Mouse (Mus musculus) hindbrain, postnatal 0 days (tissue): Measurements from ENCODE around the gene Tgfbrap1. TPM values are rescaled to one million over a fixed set of nuclear protein-coding genes. Genes with fewer than 3 reads are reported as not detected.

Experiments
- ATAC-seq: fragments of 200-750 bp; cut with Nextera tagmentation; 2 replicates; pipeline ENCODE4 v1.8.0; 2017; ENCODE audit warnings: mild to moderate bottlenecking, moderate TSS enrichment, moderate library complexity
- DNase-seq: peaks from one replicate; pipeline ENCODE4 v3.0.0-alpha.2; 2015; ENCODE audit warnings: low spot score
- H3K27ac ChIP-seq: fragments of 300-500 bp; sonication (generic); 2 replicates; pipeline ENCODE4 v1.5.1; 2014; ENCODE audit warnings: mild to moderate bottlenecking
- H3K27me3 ChIP-seq: fragments of 300-500 bp; sonication (generic); 2 replicates; pipeline ENCODE4 v1.6.1; 2014; ENCODE audit warnings: low read length, mixed read lengths; ENCODE audit not compliant: insufficient read depth
- H3K36me3 ChIP-seq: fragments of 300-500 bp; sonication (generic); 2 replicates; pipeline ENCODE4 v1.6.1; 2014; ENCODE audit warnings: low read length, mixed read lengths; ENCODE audit not compliant: insufficient read depth
- H3K4me1 ChIP-seq: fragments of 300-500 bp; sonication (generic); 2 replicates; pipeline ENCODE4 v1.6.1; 2014; ENCODE audit warnings: antibody characterized with exemption, low read length, mixed read lengths; ENCODE audit not compliant: insufficient read depth
- H3K4me2 ChIP-seq: fragments of 300-500 bp; sonication (generic); 2 replicates; pipeline ENCODE4 v1.6.1; 2014; ENCODE audit warnings: low read depth, mild to moderate bottlenecking, low read length, moderate library complexity, mixed read lengths
- H3K4me3 ChIP-seq: fragments of 300-500 bp; sonication (generic); 2 replicates; pipeline ENCODE4 v1.5.1; 2014; ENCODE audit warnings: low read length
- H3K9ac ChIP-seq: fragments of 300-500 bp; sonication (generic); replicated peaks from 2 replicates; pipeline ENCODE4 v1.6.1; 2014; ENCODE audit warnings: mild to moderate bottlenecking, low read length, moderate library complexity, mixed read lengths
- H3K9me3 ChIP-seq: fragments of 300-500 bp; sonication (generic); 2 replicates; pipeline ENCODE4 v1.6.1; 2016; ENCODE audit warnings: low read length, mixed read lengths
- CTCF ChIP-seq: IDR thresholded peaks from 2 replicates; pipeline ENCODE4 v1.5.1; 2016; ENCODE audit warnings: antibody characterized with exemption, control low read depth, low read depth
- WGBS: fragments of 180-500 bp; shearing (Covaris S2); extraction: QIAGEN DNeasy Blood & Tissue Kit; methylation state at CpG from one replicate; pipeline ENCODE4 v1.1.7; 2014; 5-methylcytosine and 5-hydroxymethylcytosine counted together
- polyA plus RNA-seq: library from polyadenylated mRNA; unstranded; fragments of >200 nt; fragmentation: Nextera tagmentation; extraction: Ambion mirVana; gene quantifications from 2 replicates; pipeline ENCODE4 v1.2.1, GENCODE M21; 2015
- total RNA-seq: library from RNA; depleted of rRNA; stranded (reverse); fragments of >200 nt; gene quantifications from 2 replicates; pipeline ENCODE4 v1.2.3, GENCODE M21; 2014

The Tgfbrap1 gene
- total and polyA plus RNA-seq, 2 experiments from 2014 or later: 13.6 to 42.1 TPM

DNA sequence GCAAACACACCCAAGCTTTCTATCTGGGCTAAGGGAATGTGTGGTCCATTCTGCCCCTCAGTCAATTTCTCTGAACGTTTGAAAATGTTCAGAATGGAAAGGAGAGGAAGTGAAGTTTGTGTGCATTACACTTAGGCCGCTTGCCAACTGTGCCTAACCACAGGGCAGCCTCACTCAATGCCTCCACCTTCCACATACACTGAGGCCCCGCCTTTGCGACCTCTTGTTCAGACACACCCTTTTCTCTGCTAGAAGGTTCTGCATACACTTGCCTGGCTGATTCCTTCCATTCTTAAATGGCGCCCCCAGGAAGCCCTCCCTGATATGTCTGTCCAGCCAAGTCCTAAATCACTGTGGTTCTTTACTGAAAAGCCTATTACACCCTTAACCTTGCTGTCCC is 27.7 kb downstream of the Tgfbrap1 start:
- 91% methylated on average over 5 of the region's 5 CpGs for WGBS
- no peak overlapping the region for H3K4me2 ChIP-seq
- no peak overlapping the region for H3K27ac ChIP-seq
- peaks cover 35% of the 10 kb centered on the region for H3K36me3 ChIP-seq
- H3K4me1 ChIP-seq: no peaks in the 10 kb centered on the region
- H3K9me3 ChIP-seq: no peaks in the 10 kb centered on the region
- ATAC-seq: no peak
- no peak overlapping the region for H3K4me3 ChIP-seq
- no peak for TF ChIP-seq CTCF
- no peaks in the 10 kb centered on the region for H3K27me3 ChIP-seq
- DNase-seq: no peak
- no peak overlapping the region for H3K9ac ChIP-seq

GRCm38 (mm10) chr1:43067551-43067950 is 30.9 kb downstream of the Tgfbrap1 start:
- Histone ChIP-seq H3K27ac (no peak overlapping the region), H3K4me3 (no peak overlapping the region), H3K4me2 (no peak overlapping the region), H3K4me1 (no peaks in the 10 kb centered on the region), H3K27me3 (no peaks in the 10 kb centered on the region), H3K9me3 (no peaks in the 10 kb centered on the region), H3K36me3 (peaks cover 27% of the 10 kb centered on the region), H3K9ac (no peak overlapping the region)
- no peak for TF ChIP-seq CTCF
- ATAC-seq (no peak), DNase-seq (no peak)
- whole genome bisulfite sequencing: 87% methylated on average over 7 of the region's 7 CpGs

- WGBS: 91% methylated on average over 8 of the region's 8 CpGs
- ATAC-seq: no peak
These were observed 31.9 kb downstream of the Tgfbrap1 start for GRCm38 (mm10) chr1:43066573-43066972.

DNA sequence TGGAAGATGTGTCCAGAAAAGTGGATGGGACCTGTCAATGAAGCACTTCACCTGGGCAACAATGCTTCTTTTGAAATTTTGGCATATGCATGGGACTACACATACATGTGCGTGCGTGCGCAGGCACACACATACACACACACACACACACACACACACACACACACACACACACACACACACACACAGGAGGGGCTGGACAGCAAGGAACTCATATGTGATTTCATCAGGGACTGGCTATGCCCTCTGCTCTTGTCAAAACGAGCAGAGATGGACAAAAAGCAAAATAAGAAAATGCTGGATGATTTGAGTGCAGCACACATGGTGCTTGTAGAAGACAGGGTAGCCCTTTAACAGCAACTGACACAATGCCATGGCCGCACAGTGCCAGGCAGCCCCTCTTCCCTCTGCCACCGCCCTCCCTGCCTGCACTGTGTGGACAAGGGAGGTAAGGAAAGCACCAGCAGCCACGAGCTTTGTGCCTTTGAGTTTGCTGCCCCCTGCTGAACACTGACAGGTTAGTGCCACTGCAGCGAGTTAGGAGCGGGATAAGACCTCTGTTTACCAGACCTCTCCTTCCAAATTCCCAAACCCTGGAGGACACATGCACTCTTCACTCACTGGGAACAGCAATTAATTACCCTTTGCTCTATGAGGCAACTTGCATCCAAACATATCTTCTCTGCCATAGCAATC is 32.7 kb downstream of the Tgfbrap1 start:
- ATAC-seq: peak; percentile 95
- peak; percentile 95 for TF ChIP-seq CTCF
- H3K27ac ChIP-seq: no peak overlapping the region

More at GRCm38 (mm10) chr1:43066573-43066972, 31.9 kb downstream of the Tgfbrap1 start:
- Histone ChIP-seq H3K4me3 (no peak overlapping the region), H3K9me3 (no peaks in the 10 kb centered on the region), H3K4me2 (no peak overlapping the region), H3K36me3 (peaks cover 22% of the 10 kb centered on the region), H3K27ac (no peak overlapping the region), H3K9ac (no peak overlapping the region), H3K4me1 (no peaks in the 10 kb centered on the region), H3K27me3 (no peaks in the 10 kb centered on the region)
- DNase-seq: no peak
- no peak for TF ChIP-seq CTCF

DNA sequence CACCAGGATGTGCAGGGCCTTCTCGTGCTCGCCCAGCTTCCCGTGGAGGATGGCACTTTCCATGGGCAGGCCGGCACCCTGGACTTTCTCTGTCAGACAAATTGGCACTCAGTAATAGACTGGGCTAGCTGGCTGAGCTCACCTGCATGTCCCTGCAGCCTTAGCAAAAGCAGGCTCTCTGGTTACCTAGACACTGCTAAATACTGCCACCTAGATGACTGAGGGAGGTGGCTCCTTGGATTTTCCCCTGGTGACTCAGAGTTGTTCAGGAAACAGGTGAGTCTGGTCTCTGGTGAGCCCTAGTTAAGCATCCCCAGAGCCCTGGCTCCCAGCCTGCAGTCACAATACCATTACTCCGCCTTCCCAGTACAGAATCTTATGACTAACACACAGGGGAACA is 46.5 kb downstream of the Tgfbrap1 start:
- Histone ChIP-seq H3K36me3 (peaks cover 56% of the 10 kb centered on the region), H3K27ac (no peak overlapping the region), H3K4me1 (no peaks in the 10 kb centered on the region), H3K4me3 (no peak overlapping the region), H3K9me3 (no peaks in the 10 kb centered on the region), H3K4me2 (no peak overlapping the region), H3K9ac (no peak overlapping the region), H3K27me3 (no peaks in the 10 kb centered on the region)
- WGBS: 95% methylated on average over 5 of the region's 5 CpGs
- ATAC-seq (peak; percentile 70), DNase-seq (peak; percentile 40)
- peak; percentile 54 for TF ChIP-seq CTCF

More for the DNA sequence above, 32.7 kb downstream of the Tgfbrap1 start:
- H3K4me2 ChIP-seq: no peak overlapping the region
- no peaks in the 10 kb centered on the region for H3K9me3 ChIP-seq
- H3K4me1 ChIP-seq: no peaks in the 10 kb centered on the region
- H3K27me3 ChIP-seq: no peaks in the 10 kb centered on the region
- no peak overlapping the region for H3K4me3 ChIP-seq
- peak; percentile 90 for DNase-seq
- H3K9ac ChIP-seq: no peak overlapping the region
- H3K36me3 ChIP-seq: peaks cover 27% of the 10 kb centered on the region
- WGBS: 52% methylated on average over 8 of the region's 9 CpGs

DNA sequence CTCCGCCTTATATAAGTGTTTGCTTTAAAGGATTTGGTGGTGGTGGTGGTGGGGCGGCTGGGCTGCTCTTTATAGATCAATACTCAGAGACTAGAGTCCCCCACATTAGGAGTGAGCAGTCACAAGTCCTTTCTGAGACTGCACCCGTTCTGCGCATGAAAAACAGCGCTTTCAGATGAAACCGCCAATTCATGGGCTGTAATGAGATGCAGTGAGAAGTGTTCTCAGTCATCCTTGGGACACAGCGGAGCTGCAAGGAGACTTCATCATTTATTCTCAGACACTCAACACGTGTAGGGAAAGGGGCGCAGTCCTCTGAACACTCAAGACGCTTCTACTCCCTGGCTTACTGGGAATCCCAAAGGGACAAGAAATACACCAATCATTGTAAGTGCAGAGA is 50.6 kb downstream of the Tgfbrap1 start:
- Histone ChIP-seq H3K36me3 (peaks cover 29% of the 10 kb centered on the region), H3K9me3 (no peaks in the 10 kb centered on the region), H3K27me3 (no peaks in the 10 kb centered on the region), H3K4me3 (no peak overlapping the region), H3K9ac (no peak overlapping the region), H3K27ac (no peak overlapping the region), H3K4me1 (no peaks in the 10 kb centered on the region), H3K4me2 (no peak overlapping the region)
- 73% methylated on average over 10 of the region's 10 CpGs for WGBS
- TF ChIP-seq CTCF: no peak
- DNase-seq: peak; percentile 16
- ATAC-seq: peak; percentile 40; the same call in 1 of the 2 replicates

DNA sequence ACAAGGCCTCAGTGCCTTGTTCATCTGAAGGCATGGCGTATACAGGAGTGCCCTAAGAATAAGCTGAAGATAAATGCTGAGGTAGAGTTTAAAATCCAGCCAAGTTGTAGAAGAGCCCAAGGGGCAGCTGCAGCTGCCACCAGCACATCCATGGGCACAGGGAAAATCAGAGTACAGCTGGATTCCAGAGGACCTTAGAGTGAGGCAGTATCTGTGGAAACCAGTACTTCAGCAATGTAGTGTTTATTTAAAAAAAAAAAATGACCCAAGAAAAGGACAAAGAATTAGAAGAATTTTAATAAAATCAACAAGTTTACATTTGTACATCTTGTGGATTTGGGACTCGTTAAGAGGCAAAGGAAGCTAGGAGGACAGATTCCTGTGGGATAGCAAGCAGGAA is 51.4 kb downstream of the Tgfbrap1 start:
- TF ChIP-seq CTCF: no peak
- H3K9ac ChIP-seq: no peak overlapping the region
- no peak overlapping the region for H3K27ac ChIP-seq
- H3K9me3 ChIP-seq: no peaks in the 10 kb centered on the region
- 86% methylated on average over 2 of the region's 2 CpGs for WGBS
- no peak overlapping the region for H3K4me2 ChIP-seq
- DNase-seq (no peak), ATAC-seq (no peak)
- no peaks in the 10 kb centered on the region for H3K4me1 ChIP-seq
- no peaks in the 10 kb centered on the region for H3K27me3 ChIP-seq
- H3K4me3 ChIP-seq: no peak overlapping the region
- peaks cover 25% of the 10 kb centered on the region for H3K36me3 ChIP-seq
